Mouse (Mus musculus): ENCODE data around the gene Idh2. TPM values are rescaled to one million over a fixed set of nuclear protein-coding genes. Genes with fewer than 3 reads are reported as not detected.
"Not testable (repeated sequence)": the region's sequence is repeated elsewhere in the genome, so short reads cannot be mapped to it uniquely, and the experiment has no call there.

The Idh2 gene
- polyA plus RNA-seq, 1 experiment from 2014 or later, result 403 TPM

DNA sequence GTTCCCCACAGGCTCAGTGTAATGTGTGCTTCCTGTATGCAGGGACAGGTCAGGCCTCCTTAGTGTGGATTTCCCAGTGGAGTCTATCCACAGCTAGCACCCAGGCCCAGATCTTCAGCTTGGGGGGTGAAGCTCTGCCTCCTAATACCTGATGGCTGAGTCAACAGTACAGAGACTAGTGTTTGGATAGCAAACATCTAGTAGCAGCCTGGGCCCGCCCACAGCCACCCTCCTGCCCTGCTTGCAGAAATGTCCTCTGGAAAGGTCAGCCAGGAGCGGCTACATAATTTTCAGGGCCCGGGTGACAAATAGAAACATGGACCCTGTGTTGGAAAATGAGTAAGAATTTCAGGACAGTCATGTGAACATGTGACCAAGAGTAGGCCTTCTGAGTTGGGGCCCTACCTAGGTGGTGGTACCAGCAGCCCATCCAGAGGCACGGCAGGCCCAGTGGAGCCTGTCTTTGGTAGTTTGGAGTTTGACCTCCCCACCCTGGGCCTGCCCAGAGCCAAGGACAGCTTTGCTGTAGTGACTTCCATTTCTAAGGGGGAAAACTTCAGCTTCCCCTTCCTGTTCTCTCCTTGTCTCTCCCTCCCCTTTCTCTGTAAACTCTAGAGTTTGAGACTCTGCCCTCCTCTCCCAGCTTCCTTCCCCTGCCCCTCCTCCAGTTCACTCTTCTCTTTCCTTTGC lies 58.0 kb downstream of the Idh2 start:
- 69% methylated on average over 4 of the region's 4 CpGs for WGBS
- Histone ChIP-seq H3K27ac (ENCODE audit: low read depth, low read length) (peak overlapping the region; percentile 66), H3K4me1 (replicated peaks; ENCODE audit: control insufficient read depth, insufficient read depth, low read length) (peaks cover 17% of the 10 kb centered on the region), H3K4me2 (ENCODE audit: low read depth, low read length, severe bottlenecking) (peak overlapping the region; percentile 5; the same call in 1 of the 2 replicates), H3K9ac (ENCODE audit: low read length) (peak overlapping the region; percentile 6; the same call in 1 of the 2 replicates), H3K9me3 (ENCODE audit: control insufficient read depth, low read length) (no peaks in the 10 kb centered on the region), H3K36me3 (ENCODE audit: control insufficient read depth, insufficient read depth, low read length) (no peaks in the 10 kb centered on the region; the same call in 1 of the 2 replicates), H3K4me3 (ENCODE audit: low read depth, low read length) (no peak overlapping the region), H3K27me3 (ENCODE audit: control insufficient read depth, insufficient read depth, low read length) (no peaks in the 10 kb centered on the region)
- no peak for DNase-seq (ENCODE audit: low spot score)
- ATAC-seq (replicated peaks; ENCODE audit: low FRiP score), result no peak

GRCm38 (mm10) chr7:80055781-80056180 lies 59.4 kb downstream of the Idh2 start:
- H3K4me2 ChIP-seq (ENCODE audit: low read depth, low read length, severe bottlenecking), result no peak overlapping the region
- WGBS, result 90% methylated on average over 12 of the region's 12 CpGs
- no peak for DNase-seq (ENCODE audit: low spot score)

GRCm38 (mm10) chr7:80053147-80053546 lies 62.0 kb downstream of the Idh2 start:
- no peak for ATAC-seq (replicated peaks; ENCODE audit: low FRiP score)
- no peak overlapping the region for H3K9ac ChIP-seq (ENCODE audit: low read length)
- H3K36me3 ChIP-seq (ENCODE audit: control insufficient read depth, insufficient read depth, low read length), result no peaks in the 10 kb centered on the region; the same call in 1 of the 2 replicates
- WGBS, result 93% methylated on average over 9 of the region's 9 CpGs
- no peaks in the 10 kb centered on the region for H3K27me3 ChIP-seq (ENCODE audit: control insufficient read depth, insufficient read depth, low read length)
- no peak for DNase-seq (ENCODE audit: low spot score)
- peaks cover 17% of the 10 kb centered on the region for H3K4me1 ChIP-seq (replicated peaks; ENCODE audit: control insufficient read depth, insufficient read depth, low read length)
- H3K4me2 ChIP-seq (ENCODE audit: low read depth, low read length, severe bottlenecking), result no peak overlapping the region
- H3K9me3 ChIP-seq (ENCODE audit: control insufficient read depth, low read length), result no peaks in the 10 kb centered on the region
- no peak overlapping the region for H3K4me3 ChIP-seq (ENCODE audit: low read depth, low read length)
- H3K27ac ChIP-seq (ENCODE audit: low read depth, low read length), result no peak overlapping the region

More at GRCm38 (mm10) chr7:80055781-80056180, 59.4 kb downstream of the Idh2 start:
- H3K9me3 ChIP-seq (ENCODE audit: control insufficient read depth, low read length), result no peaks in the 10 kb centered on the region
- no peak overlapping the region for H3K27ac ChIP-seq (ENCODE audit: low read depth, low read length)
- no peak overlapping the region for H3K4me3 ChIP-seq (ENCODE audit: low read depth, low read length)
- no peaks in the 10 kb centered on the region for H3K27me3 ChIP-seq (ENCODE audit: control insufficient read depth, insufficient read depth, low read length)
- no peak for ATAC-seq (replicated peaks; ENCODE audit: low FRiP score)
- H3K4me1 ChIP-seq (replicated peaks; ENCODE audit: control insufficient read depth, insufficient read depth, low read length), result peaks cover 17% of the 10 kb centered on the region
- H3K36me3 ChIP-seq (ENCODE audit: control insufficient read depth, insufficient read depth, low read length), result no peaks in the 10 kb centered on the region; the same call in 1 of the 2 replicates
- no peak overlapping the region for H3K9ac ChIP-seq (ENCODE audit: low read length)

- peaks cover 8% of the 10 kb centered on the region for H3K4me1 ChIP-seq (replicated peaks; ENCODE audit: control insufficient read depth, insufficient read depth, low read length)
- no peak for ATAC-seq (replicated peaks; ENCODE audit: low FRiP score)
Measured at GRCm38 (mm10) chr7:80052261-80052660, 62.9 kb downstream of the Idh2 start.

GRCm38 (mm10) chr7:80051835-80052234 lies 63.4 kb downstream of the Idh2 start:
- no peaks in the 10 kb centered on the region for H3K9me3 ChIP-seq (ENCODE audit: control insufficient read depth, low read length)
- WGBS, result 85% methylated on average over 6 of the region's 6 CpGs
- H3K4me2 ChIP-seq (ENCODE audit: low read depth, low read length, severe bottlenecking), result no peak overlapping the region
- no peak for ATAC-seq (replicated peaks; ENCODE audit: low FRiP score)
- H3K36me3 ChIP-seq (ENCODE audit: control insufficient read depth, insufficient read depth, low read length), result no peaks in the 10 kb centered on the region; the same call in 1 of the 2 replicates
- no peak for DNase-seq (ENCODE audit: low spot score)
- no peak overlapping the region for H3K4me3 ChIP-seq (ENCODE audit: low read depth, low read length)
- peaks cover 4% of the 10 kb centered on the region for H3K4me1 ChIP-seq (replicated peaks; ENCODE audit: control insufficient read depth, insufficient read depth, low read length)
- H3K9ac ChIP-seq (ENCODE audit: low read length), result no peak overlapping the region
- H3K27ac ChIP-seq (ENCODE audit: low read depth, low read length), result no peak overlapping the region
- no peaks in the 10 kb centered on the region for H3K27me3 ChIP-seq (ENCODE audit: control insufficient read depth, insufficient read depth, low read length)

More at GRCm38 (mm10) chr7:80052261-80052660, 62.9 kb downstream of the Idh2 start:
- no peak overlapping the region for H3K27ac ChIP-seq (ENCODE audit: low read depth, low read length)
- no peaks in the 10 kb centered on the region; the same call in 1 of the 2 replicates for H3K36me3 ChIP-seq (ENCODE audit: control insufficient read depth, insufficient read depth, low read length)
- H3K9ac ChIP-seq (ENCODE audit: low read length), result no peak overlapping the region
- no peaks in the 10 kb centered on the region for H3K9me3 ChIP-seq (ENCODE audit: control insufficient read depth, low read length)
- no peak overlapping the region for H3K4me3 ChIP-seq (ENCODE audit: low read depth, low read length)
- no peak for DNase-seq (ENCODE audit: low spot score)
- H3K27me3 ChIP-seq (ENCODE audit: control insufficient read depth, insufficient read depth, low read length), result no peaks in the 10 kb centered on the region
- WGBS, result 86% methylated on average over 11 of the region's 11 CpGs
- no peak overlapping the region for H3K4me2 ChIP-seq (ENCODE audit: low read depth, low read length, severe bottlenecking)

GRCm38 (mm10) chr7:80050382-80050781 lies 64.8 kb downstream of the Idh2 start:
- DNase-seq (ENCODE audit: low spot score); H3K9ac ChIP-seq (ENCODE audit: low read length); H3K27me3 ChIP-seq (ENCODE audit: control insufficient read depth, insufficient read depth, low read length); ATAC-seq (replicated peaks; ENCODE audit: low FRiP score); H3K4me3 ChIP-seq (ENCODE audit: low read depth, low read length); H3K4me1 ChIP-seq (replicated peaks; ENCODE audit: control insufficient read depth, insufficient read depth, low read length); H3K36me3 ChIP-seq (ENCODE audit: control insufficient read depth, insufficient read depth, low read length); H3K9me3 ChIP-seq (ENCODE audit: control insufficient read depth, low read length); H3K27ac ChIP-seq (ENCODE audit: low read depth, low read length); H3K4me2 ChIP-seq (ENCODE audit: low read depth, low read length, severe bottlenecking): not testable (repeated sequence)
- 97% methylated on average over 1 of the region's 1 CpGs for WGBS

DNA sequence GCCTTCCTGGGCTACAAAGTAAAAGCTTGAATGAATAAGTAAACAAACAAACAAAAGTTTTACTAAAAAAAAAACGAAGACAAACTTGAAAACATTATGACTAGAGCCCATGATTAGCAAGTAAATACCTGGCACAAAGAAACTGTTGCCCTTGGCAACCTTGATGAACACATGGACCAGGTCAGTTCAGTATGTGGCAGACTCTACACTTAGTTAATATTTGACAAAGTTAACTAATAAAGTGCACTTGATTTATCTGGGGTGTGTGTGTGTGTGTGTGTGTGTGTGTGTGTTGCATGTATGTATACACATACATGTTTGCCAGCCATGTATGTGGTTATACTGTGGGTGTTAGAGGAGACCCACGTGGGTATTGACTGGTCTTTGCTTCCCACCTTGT lies 65.4 kb downstream of the Idh2 start:
- ATAC-seq (replicated peaks; ENCODE audit: low FRiP score) (no peak), DNase-seq (ENCODE audit: low spot score) (no peak)
- Histone ChIP-seq H3K27ac (ENCODE audit: low read depth, low read length) (no peak overlapping the region), H3K36me3 (ENCODE audit: control insufficient read depth, insufficient read depth, low read length) (no peaks in the 10 kb centered on the region; the same call in 1 of the 2 replicates), H3K4me3 (ENCODE audit: low read depth, low read length) (no peak overlapping the region), H3K4me2 (ENCODE audit: low read depth, low read length, severe bottlenecking) (no peak overlapping the region), H3K9me3 (ENCODE audit: control insufficient read depth, low read length) (no peaks in the 10 kb centered on the region), H3K4me1 (replicated peaks; ENCODE audit: control insufficient read depth, insufficient read depth, low read length) (no peaks in the 10 kb centered on the region; the same call in 1 of the 2 replicates), H3K9ac (ENCODE audit: low read length) (no peak overlapping the region), H3K27me3 (ENCODE audit: control insufficient read depth, insufficient read depth, low read length) (no peaks in the 10 kb centered on the region)
- 63% methylated on average over 2 of the region's 2 CpGs for WGBS

- no peak overlapping the region for H3K9ac ChIP-seq (ENCODE audit: low read length)
- no peak overlapping the region for H3K4me3 ChIP-seq (ENCODE audit: low read depth, low read length)
- no peaks in the 10 kb centered on the region for H3K27me3 ChIP-seq (ENCODE audit: control insufficient read depth, insufficient read depth, low read length)
- H3K27ac ChIP-seq (ENCODE audit: low read depth, low read length), result no peak overlapping the region
- no peak for DNase-seq (ENCODE audit: low spot score)
- H3K4me1 ChIP-seq (replicated peaks; ENCODE audit: control insufficient read depth, insufficient read depth, low read length), result peaks cover 3% of the 10 kb centered on the region
- no peak overlapping the region for H3K4me2 ChIP-seq (ENCODE audit: low read depth, low read length, severe bottlenecking)
- H3K9me3 ChIP-seq (ENCODE audit: control insufficient read depth, low read length), result no peaks in the 10 kb centered on the region
- ATAC-seq (replicated peaks; ENCODE audit: low FRiP score), result no peak
- H3K36me3 ChIP-seq (ENCODE audit: control insufficient read depth, insufficient read depth, low read length), result no peaks in the 10 kb centered on the region
- WGBS, result 89% methylated on average over 4 of the region's 4 CpGs
Measured at GRCm38 (mm10) chr7:80047041-80047440, 68.2 kb downstream of the Idh2 start.
